Mouse (Mus musculus): ENCODE measurements around the gene Ltb. TPM values are rescaled to one million over a fixed set of nuclear protein-coding genes. Genes with fewer than 3 reads are reported as not detected.
A peak's percentile ranks its signal among the peaks of the same experiment; 100 is the strongest.

Gene Ltb
- polyA plus RNA-seq, 1 experiment from 2014 or later, result 1.0 TPM

GRCm38 (mm10) chr17:35218516-35219193 is 24.4 kb downstream of the Ltb start:
- H3K27me3 ChIP-seq (ENCODE audit: insufficient read depth, low read length), result no peaks in the 10 kb centered on the region
- no peaks in the 10 kb centered on the region; the same call in 1 of the 2 replicates for H3K4me1 ChIP-seq (replicated peaks; ENCODE audit: insufficient read depth, low read length)
- 72% methylated on average over 18 of the region's 18 CpGs for WGBS
- H3K9me3 ChIP-seq (replicated peaks; ENCODE audit: low read length), result no peaks in the 10 kb centered on the region
- peaks cover 12% of the 10 kb centered on the region; the same call in 1 of the 2 replicates for H3K36me3 ChIP-seq (ENCODE audit: insufficient read depth, low read length)
- no peak overlapping the region for H3K9ac ChIP-seq (ENCODE audit: low read depth, low read length)
- DNase-seq (ENCODE audit: low spot score) (no peak), ATAC-seq (replicated peaks; ENCODE audit: low FRiP score, low read depth) (no peak)
- no peak overlapping the region for H3K4me3 ChIP-seq (replicated peaks; ENCODE audit: low read depth, low read length)
- no peak for TF ChIP-seq CTCF (IDR thresholded peaks at IDR 0.05; ENCODE audit: low read depth)
- H3K4me2 ChIP-seq (ENCODE audit: low read length), result no peak overlapping the region
- peak overlapping the region; percentile 57 for H3K27ac ChIP-seq

- no peak overlapping the region for H3K9ac ChIP-seq (ENCODE audit: low read depth, low read length)
- 0 out of 2 replicates have a peak overlapping the region, but pooled peaks have one; percentile 57 for H3K27ac ChIP-seq
- H3K4me1 ChIP-seq (replicated peaks; ENCODE audit: insufficient read depth, low read length), result no peaks in the 10 kb centered on the region; the same call in 1 of the 2 replicates
- no peak overlapping the region for H3K4me2 ChIP-seq (ENCODE audit: low read length)
- no peak for ATAC-seq (replicated peaks; ENCODE audit: low FRiP score, low read depth)
- H3K9me3 ChIP-seq (replicated peaks; ENCODE audit: low read length), result no peaks in the 10 kb centered on the region
- WGBS, result 73% methylated on average over 6 of the region's 6 CpGs
- no peak overlapping the region for H3K4me3 ChIP-seq (replicated peaks; ENCODE audit: low read depth, low read length)
- no peak for DNase-seq (ENCODE audit: low spot score)
- peaks cover 12% of the 10 kb centered on the region; the same call in 1 of the 2 replicates for H3K36me3 ChIP-seq (ENCODE audit: insufficient read depth, low read length)
- H3K27me3 ChIP-seq (ENCODE audit: insufficient read depth, low read length), result no peaks in the 10 kb centered on the region
- no peak for TF ChIP-seq CTCF (IDR thresholded peaks at IDR 0.05; ENCODE audit: low read depth)
These were observed 25.4 kb downstream of the Ltb start for GRCm38 (mm10) chr17:35219601-35220041.

DNA sequence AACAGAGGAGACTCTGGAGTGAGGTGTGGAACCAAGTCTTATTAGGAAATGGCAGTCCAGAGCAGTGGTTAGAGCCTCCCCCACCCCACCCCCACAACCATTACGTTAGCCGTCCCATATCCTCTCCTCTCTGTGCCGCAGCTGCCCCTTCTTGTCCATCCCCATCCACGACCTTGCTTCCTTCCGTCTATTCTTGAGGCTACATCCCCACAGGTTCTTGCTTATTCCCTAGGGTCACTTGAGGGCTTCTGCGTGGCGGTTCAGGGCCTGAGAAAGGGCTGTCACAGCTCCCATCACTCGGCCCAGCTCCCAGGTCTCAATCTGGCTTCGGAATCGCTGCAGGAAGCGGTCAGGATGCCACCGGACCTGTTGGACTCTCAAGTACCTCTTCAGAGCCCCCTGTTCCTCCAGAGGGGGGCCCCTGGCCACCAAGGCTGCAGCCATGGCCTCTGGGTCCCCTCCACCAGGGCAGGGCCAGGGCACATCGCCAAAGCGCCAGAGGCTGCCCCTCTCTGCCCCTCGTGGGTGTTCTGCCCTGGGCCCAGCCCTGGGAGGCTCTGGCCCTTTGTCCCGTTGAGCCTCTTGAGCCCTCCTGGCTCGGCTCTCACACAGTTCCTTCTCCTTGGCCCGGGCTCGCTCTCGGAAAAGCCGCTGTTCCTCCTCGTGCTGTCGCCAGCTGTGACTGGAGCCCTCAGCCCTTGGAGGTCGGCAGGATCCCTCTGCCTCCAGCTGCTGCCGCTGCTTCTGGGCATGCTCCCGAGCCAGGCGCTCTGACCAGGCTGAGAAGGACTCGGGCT is 26.1 kb downstream of the Ltb start, which contains the start of gene Gm16181:
Gene Gm16181 (plus strand): TSS at position 679 of the 797 bp plus-strand sequence.
- ATAC-seq (replicated peaks; ENCODE audit: low FRiP score, low read depth), result no peak
- WGBS, result 67% methylated on average over 28 of the region's 28 CpGs
- Histone ChIP-seq H3K4me2 (ENCODE audit: low read length) (no peak within 1 kb of the TSS), H3K9me3 (replicated peaks; ENCODE audit: low read length) (no peaks in the 10 kb centered on the region), H3K27ac (peak within 1 kb of the TSS; percentile 54), H3K36me3 (ENCODE audit: insufficient read depth, low read length) (peaks cover 12% of the 10 kb centered on the region; the same call in 1 of the 2 replicates), H3K4me1 (replicated peaks; ENCODE audit: insufficient read depth, low read length) (no peaks in the 10 kb centered on the region; the same call in 1 of the 2 replicates), H3K9ac (ENCODE audit: low read depth, low read length) (no peak within 1 kb of the TSS), H3K27me3 (ENCODE audit: insufficient read depth, low read length) (no peaks in the 10 kb centered on the region), H3K4me3 (replicated peaks; ENCODE audit: low read depth, low read length) (no peak within 1 kb of the TSS)
- DNase-seq (ENCODE audit: low spot score), result no peak
- no peak for TF ChIP-seq CTCF (IDR thresholded peaks at IDR 0.05; ENCODE audit: low read depth)

GRCm38 (mm10) chr17:35222299-35222698 is 28.1 kb downstream of the Ltb start:
- 82% methylated on average over 6 of the region's 6 CpGs for WGBS
- no peak for DNase-seq (ENCODE audit: low spot score)
- Histone ChIP-seq H3K9ac (ENCODE audit: low read depth, low read length) (no peak overlapping the region), H3K9me3 (replicated peaks; ENCODE audit: low read length) (no peaks in the 10 kb centered on the region), H3K4me1 (replicated peaks; ENCODE audit: insufficient read depth, low read length) (no peaks in the 10 kb centered on the region; the same call in 1 of the 2 replicates), H3K27ac (no peak overlapping the region), H3K36me3 (ENCODE audit: insufficient read depth, low read length) (peaks cover 16% of the 10 kb centered on the region; the same call in 1 of the 2 replicates), H3K4me3 (replicated peaks; ENCODE audit: low read depth, low read length) (no peak overlapping the region), H3K27me3 (ENCODE audit: insufficient read depth, low read length) (no peaks in the 10 kb centered on the region), H3K4me2 (ENCODE audit: low read length) (no peak overlapping the region)
- no peak for TF ChIP-seq CTCF (IDR thresholded peaks at IDR 0.05; ENCODE audit: low read depth)
- ATAC-seq (replicated peaks; ENCODE audit: low FRiP score, low read depth), result no peak

- TF ChIP-seq CTCF (IDR thresholded peaks at IDR 0.05; ENCODE audit: low read depth), result no peak
- Histone ChIP-seq H3K27ac (no peak overlapping the region), H3K4me2 (ENCODE audit: low read length) (no peak overlapping the region), H3K36me3 (ENCODE audit: insufficient read depth, low read length) (peaks cover 31% of the 10 kb centered on the region), H3K9ac (ENCODE audit: low read depth, low read length) (no peak overlapping the region), H3K4me1 (replicated peaks; ENCODE audit: insufficient read depth, low read length) (no peaks in the 10 kb centered on the region; the same call in 1 of the 2 replicates), H3K4me3 (replicated peaks; ENCODE audit: low read depth, low read length) (no peak overlapping the region), H3K27me3 (ENCODE audit: insufficient read depth, low read length) (no peaks in the 10 kb centered on the region), H3K9me3 (replicated peaks; ENCODE audit: low read length) (no peaks in the 10 kb centered on the region)
- WGBS, result 93% methylated on average over 4 of the region's 4 CpGs
- DNase-seq (ENCODE audit: low spot score) (no peak), ATAC-seq (replicated peaks; ENCODE audit: low FRiP score, low read depth) (no peak)
These were observed 30.4 kb downstream of the Ltb start for GRCm38 (mm10) chr17:35224641-35225040.

- no peak for DNase-seq (ENCODE audit: low spot score)
- no peak for TF ChIP-seq CTCF (IDR thresholded peaks at IDR 0.05; ENCODE audit: low read depth)
- peaks cover 26% of the 10 kb centered on the region for H3K36me3 ChIP-seq (ENCODE audit: insufficient read depth, low read length)
- 88% methylated on average over 5 of the region's 5 CpGs for WGBS
- H3K9ac ChIP-seq (ENCODE audit: low read depth, low read length), result no peak overlapping the region
- no peak overlapping the region for H3K4me2 ChIP-seq (ENCODE audit: low read length)
- no peaks in the 10 kb centered on the region for H3K4me1 ChIP-seq (replicated peaks; ENCODE audit: insufficient read depth, low read length)
- no peaks in the 10 kb centered on the region for H3K9me3 ChIP-seq (replicated peaks; ENCODE audit: low read length)
- no peak overlapping the region for H3K4me3 ChIP-seq (replicated peaks; ENCODE audit: low read depth, low read length)
- no peak overlapping the region for H3K27ac ChIP-seq
- ATAC-seq (replicated peaks; ENCODE audit: low FRiP score, low read depth), result no peak
- no peaks in the 10 kb centered on the region for H3K27me3 ChIP-seq (ENCODE audit: insufficient read depth, low read length)
These were observed 31.2 kb downstream of the Ltb start for GRCm38 (mm10) chr17:35225456-35225855.

Measured in kidney, postnatal 0 days (tissue).